Mouse (Mus musculus) heart, postnatal 36 days (tissue): ENCODE results near the gene Rfx8. TPM values are rescaled to one million over a fixed set of nuclear protein-coding genes. Genes with fewer than 3 reads are reported as not detected.

Source experiments
- DNase-seq, 2 experiments: peaks; one replicate each; pipeline ENCODE4 v3.0.0; 2021 to 2022
- intact Hi-C: fragments of 180-260 bp; cut with DNase I; formaldehyde crosslinking; loops from one replicate; pipeline ENCODE4 v1.15.1; 2025
- total RNA-seq, 2 experiments: library from RNA; stranded (reverse); gene quantifications; 2 replicates each; pipeline ENCODE4 v1.2.3; 2021

Rfx8 gene
- total RNA-seq, 2 experiments from 2014 or later, result 0.19 to 0.46 TPM

GRCm38 (mm10) chr1:39735493-39735892, 14.7 kb upstream of the Rfx8 start:
- intact Hi-C loops, result no loop called here
- no peak for DNase-seq

DNA sequence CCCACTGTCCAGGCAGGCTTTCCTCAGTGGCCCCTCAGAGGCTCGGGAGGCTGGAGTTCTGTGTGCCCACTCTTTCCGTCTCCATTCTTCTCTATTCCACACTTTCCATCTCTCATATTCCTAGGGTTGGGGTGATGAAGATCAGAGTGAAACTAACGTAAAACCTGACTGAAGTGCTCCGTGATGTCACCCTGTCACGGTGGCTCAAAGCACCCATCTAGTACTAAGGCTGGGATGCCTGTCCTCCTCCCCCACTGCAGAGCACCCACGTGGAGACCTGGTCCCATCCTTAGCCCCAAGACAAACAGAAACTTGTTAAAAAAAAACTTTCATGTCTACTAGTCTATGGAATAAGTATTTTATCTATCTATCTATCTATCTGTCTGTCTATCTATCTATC, 14.1 kb upstream of the Rfx8 start:
- intact Hi-C loops, result loop anchor here (1.0 kb wide), 1 partner anchor 21 kb away; no protein-coding TSS in a partner anchor
- no peak for DNase-seq

DNA sequence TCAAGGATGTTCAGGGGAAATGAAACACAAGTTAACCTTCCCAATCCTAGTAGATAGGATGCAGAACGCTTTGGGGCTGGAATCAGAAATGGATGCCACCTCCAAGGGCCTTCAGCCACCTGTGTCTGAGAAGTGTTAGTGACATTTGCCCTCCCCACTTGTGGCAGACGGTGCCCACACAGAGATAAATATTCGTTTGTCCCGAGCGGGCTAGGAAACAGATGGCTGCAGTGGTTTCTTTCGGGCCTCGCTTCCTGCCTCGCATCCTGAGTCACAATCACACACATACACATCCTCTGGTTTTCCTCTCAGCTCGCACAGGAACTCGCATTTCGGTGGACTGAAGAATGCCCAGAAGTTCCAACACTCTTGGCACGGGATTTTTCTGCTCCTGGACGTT, 13.5 kb upstream of the Rfx8 start:
- intact Hi-C loops, result loop anchor here (1.0 kb wide), 1 partner anchor 20 kb away; no protein-coding TSS in a partner anchor
- DNase-seq, result no peak

- intact Hi-C loops, result loop anchor here (1.0 to 2.0 kb wide), 2 partner anchors 15 to 20 kb away; no protein-coding TSS in a partner anchor
- DNase-seq, result no peak
These were observed 13.1 kb upstream of the Rfx8 start for GRCm38 (mm10) chr1:39733876-39734275.

GRCm38 (mm10) chr1:39732081-39732480, 11.3 kb upstream of the Rfx8 start:
- DNase-seq, result no peak
- intact Hi-C loops, result loop anchor here (2.0 kb wide), 1 partner anchor 13 kb away; no protein-coding TSS in a partner anchor

DNA sequence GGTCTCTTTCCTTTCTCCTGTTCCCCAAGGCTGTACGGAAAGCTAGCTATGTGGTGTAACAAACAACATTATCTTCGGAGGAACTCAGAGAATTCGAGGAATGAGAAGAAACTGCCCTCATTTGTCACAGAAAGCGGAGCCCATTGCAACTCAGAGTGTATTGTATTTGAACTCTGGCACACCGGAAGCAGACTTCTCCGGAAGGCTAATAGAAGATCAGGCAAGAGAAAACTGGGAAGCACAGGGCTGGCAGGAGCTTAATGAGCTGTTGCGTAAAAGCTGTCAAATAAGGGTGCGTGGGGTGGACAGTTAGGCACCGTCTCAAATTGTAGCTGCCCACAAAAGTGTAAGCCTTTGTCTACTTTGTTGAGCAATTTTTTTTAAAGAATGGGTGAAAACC, 10.7 kb upstream of the Rfx8 start:
- intact Hi-C loops, result no loop called here
- no peak for DNase-seq

DNA sequence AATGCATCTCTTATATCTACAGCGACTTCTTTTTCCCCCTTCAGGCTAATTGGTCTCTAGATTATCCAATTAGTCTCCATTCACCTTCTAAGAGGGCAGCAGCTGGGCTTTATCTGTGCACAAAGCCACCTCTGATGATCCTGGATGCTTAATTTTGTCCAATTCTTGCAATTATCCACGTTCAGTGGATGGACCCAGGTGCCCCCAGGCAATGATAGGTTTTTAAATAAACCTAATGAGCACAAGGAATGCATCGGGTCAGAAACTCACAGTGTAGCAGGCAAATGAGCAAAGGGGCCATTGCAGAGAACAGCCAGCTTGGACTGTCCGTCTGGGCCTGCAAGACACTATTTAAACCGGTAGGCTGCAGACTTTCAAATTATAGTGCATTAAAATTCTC, 10.1 kb upstream of the Rfx8 start:
- intact Hi-C loops, result no loop called here
- DNase-seq, result no peak

DNA sequence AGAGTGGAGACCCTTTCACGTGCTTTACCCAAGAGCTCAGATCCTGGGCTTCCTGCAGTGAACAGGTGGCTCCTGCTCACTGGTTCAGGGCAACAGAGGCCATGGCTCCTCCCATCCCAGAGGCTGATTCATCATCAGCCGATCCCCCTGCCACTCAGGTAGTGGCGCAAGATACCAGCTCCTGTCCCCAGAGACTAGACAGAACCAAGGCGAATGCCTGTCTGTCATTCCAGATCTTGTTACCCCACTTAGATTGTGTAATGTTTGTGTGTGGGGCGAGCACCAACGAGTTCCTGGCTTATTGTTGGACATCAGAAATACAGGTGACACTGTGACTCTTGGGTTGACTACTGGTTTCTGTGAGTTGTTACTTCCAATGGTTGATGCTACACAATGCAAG, 9.1 kb upstream of the Rfx8 start:
- intact Hi-C loops, result no loop called here
- DNase-seq, result no peak

GRCm38 (mm10) chr1:39721351-39721726, 542 bp upstream of the Rfx8 start:
- DNase-seq, result no peak
- intact Hi-C loops, result no loop called here

GRCm38 (mm10) chr1:39720186-39720585, 611 bp downstream of the Rfx8 start:
- DNase-seq, result no peak
- intact Hi-C loops, result no loop called here

- intact Hi-C loops, result loop anchor here (2.0 kb wide), 1 partner anchor 45 kb away; no protein-coding TSS in a partner anchor
- DNase-seq, result no peak
These were observed 5.2 kb downstream of the Rfx8 start for GRCm38 (mm10) chr1:39715551-39715950.

GRCm38 (mm10) chr1:39714729-39715128, 6.1 kb downstream of the Rfx8 start:
- DNase-seq, result no peak
- intact Hi-C loops, result loop anchor here (1.0 to 5.0 kb wide), 3 partner anchors 20 to 188 kb away; partner anchors contain the start of gene Map4k4

DNA sequence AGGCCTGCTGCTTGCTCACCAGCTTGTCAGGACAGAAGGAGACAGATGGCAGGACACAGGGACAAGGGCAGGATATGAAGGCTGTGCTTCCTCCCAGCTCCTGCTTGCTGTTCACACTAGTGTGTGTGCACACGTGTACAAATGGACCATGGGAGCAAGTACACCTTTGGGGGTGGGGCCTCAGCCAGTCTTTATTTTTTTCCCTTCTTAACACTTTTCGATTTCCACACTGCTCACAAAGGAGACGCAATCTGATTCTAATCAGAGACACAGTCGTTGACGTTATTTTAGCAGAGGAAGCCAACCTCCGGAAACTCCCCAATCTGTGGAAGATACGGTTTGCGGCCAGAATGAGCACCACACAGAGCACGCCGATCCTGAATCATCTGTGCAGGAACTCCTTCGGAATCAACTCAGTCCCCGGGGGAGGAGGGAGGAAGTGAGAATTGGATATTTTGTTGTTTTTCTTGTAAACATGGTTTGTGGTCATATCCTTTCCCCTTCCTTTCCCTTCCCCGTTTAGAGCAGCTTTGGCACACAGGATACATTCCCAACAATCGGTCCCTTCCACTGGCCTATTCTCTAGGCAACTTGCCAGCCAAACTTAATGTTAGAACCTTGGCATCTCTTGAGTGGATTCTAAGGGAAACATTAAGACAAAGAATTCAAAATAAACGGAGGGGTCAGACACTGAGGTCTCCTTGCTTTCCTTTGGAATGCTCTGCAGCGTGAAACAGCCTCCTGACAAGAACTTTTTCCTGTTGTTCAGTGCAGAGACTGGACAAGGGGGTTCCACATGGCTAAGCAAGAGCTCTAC, 6.7 kb downstream of the Rfx8 start:
- DNase-seq, result peak; percentile 51 to 62
- intact Hi-C loops, result loop anchor here (1.0 to 5.0 kb wide), 4 partner anchors 20 to 188 kb away; partner anchors contain the start of gene Map4k4

DNA sequence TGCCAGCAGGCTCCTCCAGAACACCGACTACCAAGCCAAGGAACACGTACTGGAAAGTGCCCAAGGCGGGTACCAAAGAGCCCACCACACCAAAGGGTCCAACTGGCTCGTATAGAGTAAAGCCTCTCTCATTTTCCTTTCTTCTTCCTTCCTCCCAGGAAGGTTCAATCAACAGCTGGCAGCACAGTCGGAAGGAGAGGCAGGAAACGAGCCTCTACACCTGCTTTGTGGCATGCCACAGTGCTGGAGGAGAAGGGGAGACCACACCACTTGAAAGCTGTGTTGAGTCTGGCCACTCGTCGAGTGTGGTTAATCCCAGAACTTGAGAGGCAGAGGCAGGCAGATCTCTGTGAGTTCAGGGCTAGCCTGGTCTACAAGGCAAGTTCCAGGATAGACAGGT, 7.5 kb downstream of the Rfx8 start:
- no peak for DNase-seq
- intact Hi-C loops, result loop anchor here (2.0 to 5.0 kb wide), 2 partner anchors 156 to 189 kb away; partner anchors contain the start of gene Map4k4

- DNase-seq, result peak; percentile 48 to 62
- intact Hi-C loops, result loop anchor here (2.0 to 5.0 kb wide), 2 partner anchors 157 to 190 kb away; partner anchors contain the start of gene Map4k4
These were observed 8.5 kb downstream of the Rfx8 start for GRCm38 (mm10) chr1:39712261-39712660.

GRCm38 (mm10) chr1:39710604-39711003, 10.2 kb downstream of the Rfx8 start:
- DNase-seq, result no peak
- intact Hi-C loops, result loop anchor here (5.0 kb wide), 1 partner anchor 192 kb away; the partner anchor contains the start of gene Map4k4

DNA sequence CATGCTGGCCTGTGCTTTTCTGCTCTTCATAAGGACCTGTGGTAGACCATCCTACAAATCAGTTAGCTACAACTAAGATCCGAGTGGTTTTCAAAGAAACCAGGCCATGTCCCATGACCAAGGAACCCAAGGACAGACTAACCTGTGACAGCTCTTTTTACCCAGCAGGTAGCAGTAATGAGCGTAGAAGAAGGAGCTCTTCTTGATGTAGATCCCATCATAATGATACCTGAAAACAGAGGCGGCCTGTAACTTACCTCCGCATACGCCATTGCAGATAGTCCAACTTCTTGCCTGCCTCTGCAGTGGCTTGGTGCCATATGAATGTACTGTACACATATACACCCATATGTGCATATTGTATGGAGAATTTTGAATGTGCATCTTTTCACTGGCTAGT, 10.8 kb downstream of the Rfx8 start:
- no peak for DNase-seq
- intact Hi-C loops, result loop anchor here (5.0 kb wide), 1 partner anchor 192 kb away; the partner anchor contains the start of gene Map4k4

GRCm38 (mm10) chr1:39708778-39709177, 12.0 kb downstream of the Rfx8 start:
- no peak for DNase-seq
- intact Hi-C loops, result loop anchor here (2.0 kb wide), 1 partner anchor 22 kb away; no protein-coding TSS in a partner anchor

DNA sequence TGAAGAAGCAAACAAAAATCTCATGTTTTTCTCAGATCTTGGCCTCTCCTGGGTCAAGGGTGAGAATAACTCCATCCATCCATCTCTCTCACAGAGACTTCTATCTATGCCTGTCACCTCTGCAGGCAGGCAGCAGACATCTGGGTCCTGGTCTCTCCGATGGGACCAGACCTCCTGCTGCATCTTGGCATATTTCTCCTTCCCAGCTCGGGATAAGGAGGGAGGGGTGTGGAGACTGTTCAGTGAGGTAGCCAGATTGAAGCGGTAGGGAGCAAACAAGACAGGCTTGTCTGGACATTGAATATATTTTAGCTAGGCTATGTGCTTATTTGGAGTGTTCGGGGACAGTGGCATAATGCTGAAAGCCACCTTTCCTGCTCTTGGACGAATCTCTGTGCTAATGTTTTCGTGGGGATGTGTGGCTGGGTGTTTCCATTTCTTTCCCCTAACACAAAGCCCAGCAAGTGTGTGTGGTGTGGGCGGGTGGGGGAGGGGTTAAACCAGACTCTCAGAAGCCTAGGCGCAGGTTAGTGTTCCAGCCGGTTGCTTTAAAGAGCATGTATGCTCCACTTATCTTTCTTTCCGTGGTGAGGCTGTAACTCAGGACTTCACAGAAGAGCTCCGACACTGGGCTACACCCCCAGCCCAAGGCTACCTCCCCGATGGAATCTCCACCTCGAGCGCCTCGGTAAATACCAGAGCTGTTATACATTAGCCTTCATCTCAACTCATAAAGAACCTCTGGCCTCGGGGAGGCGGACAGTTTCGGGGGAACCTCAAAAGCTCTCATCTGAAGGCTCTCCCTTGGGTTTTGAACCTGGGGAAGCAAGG, 18.4 kb downstream of the Rfx8 start:
- DNase-seq, result no peak
- intact Hi-C loops, result no loop called here

DNA sequence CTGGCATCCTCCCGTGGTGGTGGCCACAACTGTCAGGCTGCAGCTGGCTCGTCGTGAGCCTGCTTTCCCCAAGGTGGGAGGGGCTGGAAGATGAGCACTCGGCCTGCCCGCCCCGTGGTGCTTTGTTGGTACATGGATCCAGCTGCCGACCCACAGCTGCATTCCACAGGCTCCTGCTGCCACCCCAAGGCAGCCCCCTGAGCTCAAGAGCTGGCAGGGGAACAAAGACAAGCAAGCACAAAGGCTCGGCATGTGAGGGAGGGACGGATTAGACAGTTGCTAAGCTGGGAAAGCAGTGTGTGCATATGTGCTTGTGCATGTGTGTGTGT, 19.6 kb downstream of the Rfx8 start:
- DNase-seq, result no peak

More for the DNA sequence above, 19.6 kb downstream of the Rfx8 start:
- intact Hi-C loops, result no loop called here
